Mouse (Mus musculus) cerebellum, postnatal 14 days (tissue): ENCODE measurements at regions not wholly inside any gene's neighbourhood (a gene's known extent, or its start where the extent isn't known, plus 50 kb on each side); places are given as distances from the start of the nearest gene placed in this dataset.
A peak's percentile ranks its signal among the peaks of the same experiment; 100 is the strongest.
"Not testable (repeated sequence)": the region's sequence is repeated elsewhere in the genome, so short reads cannot be mapped to it uniquely, and the experiment has no call there.

ENCODE experiments used
- DNase-seq, 2 experiments: peaks; one replicate each; pipeline ENCODE4 v3.0.0; 2021; ENCODE audit warnings: mixed read lengths in 2 of 2

GRCm38 (mm10) chr19:9338971-9339370, 203.5 kb upstream of the Asrgl1 start:
- DNase-seq, result peak in 1 of 2 experiments; percentile 0

- not testable (repeated sequence) for DNase-seq
These were observed 202.0 kb upstream of the Asrgl1 start for GRCm38 (mm10) chr19:9337447-9337846.

- not testable (repeated sequence) for DNase-seq
These were observed 182.5 kb upstream of the Asrgl1 start for GRCm38 (mm10) chr19:9317932-9318331.

- not testable (repeated sequence) for DNase-seq
These were observed 180.7 kb upstream of the Asrgl1 start for GRCm38 (mm10) chr19:9316162-9316561.

GRCm38 (mm10) chr19:9283176-9283575, 147.7 kb upstream of the Asrgl1 start:
- DNase-seq, result peak; percentile 21 to 40

- not testable (repeated sequence) for DNase-seq
These were observed 99.2 kb upstream of the Asrgl1 start for GRCm38 (mm10) chr19:9234676-9235075.
